Mouse (Mus musculus): ENCODE data around the gene Gpr55.

DNA sequence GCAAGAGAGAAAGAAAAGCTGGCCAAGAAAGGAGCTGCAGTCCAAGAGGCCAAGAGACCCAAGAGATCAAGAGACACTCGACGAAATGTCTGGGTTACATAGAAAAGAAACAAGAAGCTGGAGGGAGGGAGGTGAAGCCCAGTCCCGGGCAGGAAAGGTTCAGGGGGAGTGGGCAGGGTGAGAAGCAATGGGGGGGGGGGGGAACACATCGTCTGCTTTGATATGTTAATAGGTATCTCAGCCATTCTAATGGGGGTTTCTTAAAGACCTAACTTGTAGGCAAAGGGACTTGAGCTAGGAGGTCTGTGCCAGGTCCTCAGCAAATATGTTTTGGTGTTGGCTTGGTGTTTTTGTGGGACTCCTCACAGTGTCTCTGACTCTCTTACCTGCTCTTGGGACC is 32.7 kb upstream of the Gpr55 start:
- TF ChIP-seq POLR2A (IDR thresholded peaks at IDR 0.05; ENCODE audit: borderline replicate concordance, low read depth, low read length) (no peak), CTCF (IDR thresholded peaks at IDR 0.05; ENCODE audit: low read depth, low read length) (no peak)

Measured in bone marrow macrophage, adult 2 months (primary cell).